Mouse (Mus musculus): ENCODE results near the gene Lrif1.
A peak's percentile ranks its signal among the peaks of the same experiment; 100 is the strongest.
"Not testable (repeated sequence)": the region's sequence is repeated elsewhere in the genome, so short reads cannot be mapped to it uniquely, and the experiment has no call there.

The Lrif1 gene

DNA sequence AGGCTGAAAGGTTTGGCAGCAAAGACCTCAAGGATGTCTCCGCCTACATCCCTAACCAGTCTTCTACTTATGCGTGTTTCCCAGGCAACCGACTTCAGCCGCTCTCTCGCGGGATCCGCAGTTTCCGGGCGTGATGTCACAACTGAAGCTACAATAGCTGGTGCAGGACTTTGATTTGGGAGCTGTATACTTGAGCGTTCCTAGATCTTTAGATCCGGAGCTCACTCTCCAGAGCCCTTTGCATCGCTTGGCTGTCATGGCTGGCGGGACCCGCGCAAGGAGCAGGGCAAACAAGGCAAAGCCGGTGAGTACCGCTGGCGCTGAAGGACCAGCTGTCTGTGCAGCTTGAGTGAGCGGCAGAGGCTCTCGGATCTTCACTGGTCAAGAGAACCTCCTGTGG lies at the start of gene Lrif1:
Lrif1 (plus strand) TSS at position 158 of the 400 bp plus-strand sequence.
- peak; percentile 89 for DNase-seq (ENCODE audit: low read depth, low spot score)

- not testable (repeated sequence) for DNase-seq (ENCODE audit: low read depth, low spot score)
Observed at GRCm38 (mm10) chr3:106672811-106673210, 12.0 kb upstream of the Lrif1 start.

- peak; percentile 22 for DNase-seq (ENCODE audit: low read depth, low spot score)
Observed at GRCm38 (mm10) chr3:106685381-106685780, 594 bp downstream of the Lrif1 start.

- DNase-seq (ENCODE audit: low read depth, low spot score), result peak; percentile 99
Observed at GRCm38 (mm10) chr3:106721397-106722027, 36.7 kb downstream of the Lrif1 start.

DNA sequence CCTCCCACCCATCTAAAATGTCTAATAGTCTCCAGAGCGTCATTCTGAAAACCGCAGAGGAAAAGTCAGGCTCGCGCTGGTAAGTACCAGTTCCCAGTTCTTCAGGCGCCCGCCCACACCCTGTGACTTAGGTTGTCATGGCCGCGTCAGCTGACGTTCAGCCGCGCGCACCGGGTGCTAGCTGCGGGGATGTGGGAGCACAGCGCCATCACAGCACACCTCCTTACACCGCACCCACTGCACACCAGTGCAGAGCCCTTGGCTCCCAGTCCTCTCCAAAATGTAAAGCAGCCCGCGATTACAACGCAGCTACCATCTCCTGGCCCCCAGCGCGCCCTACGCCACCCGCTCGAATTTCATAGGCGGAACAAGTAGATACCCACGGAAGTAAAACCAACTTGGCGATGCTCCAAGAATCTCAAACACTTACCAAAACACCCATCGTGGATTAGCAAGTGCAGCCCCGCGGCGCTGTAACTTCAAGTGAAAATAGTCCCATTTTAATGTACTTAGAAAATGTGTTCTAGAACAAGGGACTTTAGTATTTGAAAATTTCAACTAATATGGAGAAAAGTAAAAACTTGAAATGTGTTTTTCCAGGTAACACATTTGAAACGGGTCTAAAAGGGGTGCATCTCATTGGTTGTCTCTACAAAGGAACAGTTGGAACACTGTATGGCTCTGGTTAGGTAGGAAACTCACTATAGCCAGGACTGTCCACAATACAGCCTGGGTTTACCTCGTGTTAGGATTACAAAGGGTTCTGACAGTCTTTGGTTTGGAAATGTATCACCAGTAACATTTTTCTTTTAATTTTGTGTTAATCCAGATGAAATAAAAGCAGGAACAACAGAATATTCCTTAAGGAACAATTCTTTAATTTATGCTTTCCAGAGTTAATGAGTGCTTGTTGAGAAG lies 37.5 kb downstream of the Lrif1 start:
- DNase-seq (ENCODE audit: low read depth, low spot score), result peak; percentile 89

DNA sequence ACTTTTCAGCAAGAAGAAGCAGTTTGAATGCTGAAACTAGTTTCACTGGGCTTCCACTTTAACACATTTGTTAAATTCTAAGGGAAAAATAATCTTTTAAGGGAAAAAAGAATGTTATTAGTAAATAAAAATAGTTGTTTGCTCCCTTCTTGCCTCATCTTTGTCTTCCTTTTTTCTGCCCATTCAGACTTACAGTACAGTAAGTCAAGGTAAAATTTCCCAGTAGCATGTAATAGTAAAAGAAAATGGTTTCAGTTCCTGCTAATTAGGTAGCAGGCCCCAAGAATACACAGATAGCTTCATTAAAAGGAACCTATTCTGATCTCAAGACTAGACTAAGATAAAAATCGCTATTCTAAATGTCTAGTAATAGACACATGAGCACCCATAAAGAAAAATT lies 71.1 kb downstream of the Lrif1 start:
- no peak for DNase-seq (ENCODE audit: low read depth, low spot score)

DNA sequence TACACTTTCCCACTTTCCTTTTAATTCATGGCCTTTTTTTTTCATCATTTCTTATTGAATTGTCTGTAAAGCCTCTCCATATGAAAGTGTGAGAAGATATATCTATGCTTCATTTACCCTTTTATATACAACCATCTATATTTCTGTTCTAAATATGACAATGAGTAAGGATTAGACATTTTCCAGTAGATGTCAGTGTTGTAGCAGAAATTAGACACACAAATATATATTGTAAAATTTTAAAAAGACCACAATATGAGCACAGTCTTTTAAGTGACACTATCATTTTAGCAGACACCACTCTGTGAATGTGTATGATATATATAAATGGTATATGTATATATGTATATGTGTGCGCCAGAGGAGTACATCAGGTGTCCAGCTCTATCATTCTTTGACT lies 87.0 kb downstream of the Lrif1 start:
- DNase-seq (ENCODE audit: low read depth, low spot score), result no peak

GRCm38 (mm10) chr3:106785130-106785529 lies 100.3 kb downstream of the Lrif1 start:
- no peak for DNase-seq (ENCODE audit: low read depth, low spot score)

All from telencephalon, adult 2 months (tissue).